Mouse (Mus musculus): ENCODE results near the gene Stk25. TPM values are rescaled to one million over a fixed set of nuclear protein-coding genes. Genes with fewer than 3 reads are reported as not detected.

The Stk25 gene
- total RNA-seq, 2 experiments from 2014 or later: 382 to 398 TPM

- no peak for DNase-seq (ENCODE audit: low spot score in 2 of 2)
Measured at GRCm38 (mm10) chr1:93672682-93673081, 14.2 kb upstream of the Stk25 start.

- no peak for DNase-seq (ENCODE audit: low spot score in 2 of 2)
Measured at GRCm38 (mm10) chr1:93669941-93670340, 11.5 kb upstream of the Stk25 start.

- peak; percentile 45 to 52 for DNase-seq (ENCODE audit: low spot score in 2 of 2)
Measured at GRCm38 (mm10) chr1:93668791-93669548, 10.5 kb upstream of the Stk25 start.

- no peak for DNase-seq (ENCODE audit: low spot score in 2 of 2)
Measured at GRCm38 (mm10) chr1:93667760-93668400, 9.4 kb upstream of the Stk25 start.

DNA sequence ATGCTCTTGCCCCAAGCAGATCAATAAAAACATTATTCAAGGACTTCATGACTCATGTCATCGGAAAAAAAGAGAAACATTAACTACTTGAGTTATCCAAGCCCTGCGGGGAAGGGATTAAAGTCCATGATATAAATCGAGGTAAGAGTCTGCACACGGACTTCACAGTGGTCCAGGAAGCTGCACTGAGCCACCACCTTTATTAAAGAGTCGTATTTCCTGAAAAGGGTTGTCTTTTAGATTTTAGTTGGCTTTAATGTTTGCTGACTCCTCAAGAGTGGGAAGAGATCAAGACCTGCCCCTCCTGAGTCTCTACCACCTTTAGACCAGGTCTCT is 1.5 kb downstream of the Stk25 start:
- DNase-seq (ENCODE audit: low spot score in 2 of 2): no peak

DNA sequence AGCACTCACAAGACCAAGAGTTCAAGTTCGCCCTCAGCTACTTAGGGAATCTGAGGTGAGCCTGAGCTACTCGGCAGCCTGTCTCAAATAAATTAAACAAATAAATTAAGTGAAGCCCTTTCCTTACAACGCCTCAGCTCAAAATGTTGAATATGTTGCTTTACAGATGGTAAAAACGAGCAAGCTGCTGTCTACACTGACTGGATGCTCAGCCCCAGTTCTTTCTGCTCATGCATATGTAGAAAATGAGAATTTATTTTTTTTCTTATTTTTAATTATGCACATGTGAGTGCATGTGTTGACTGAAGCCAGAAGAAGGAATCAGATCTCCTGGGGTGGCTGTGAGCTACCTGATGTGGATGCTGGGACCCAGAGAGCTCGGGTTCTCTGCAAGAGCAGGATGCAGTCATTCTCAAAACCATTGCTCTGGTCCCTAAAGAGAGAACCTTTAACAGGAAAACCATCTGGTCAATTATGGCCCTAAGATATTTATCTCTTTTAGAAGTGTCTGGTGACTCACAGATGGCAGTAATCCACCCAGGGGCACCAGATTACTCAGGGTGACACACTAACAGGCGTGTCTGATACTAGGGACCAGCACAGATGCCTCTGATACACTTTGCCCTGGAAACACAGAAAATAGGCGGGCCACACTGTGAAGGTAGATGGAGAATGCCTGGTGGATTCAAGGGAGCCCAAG is 2.0 kb downstream of the Stk25 start:
- DNase-seq (ENCODE audit: low spot score in 2 of 2): no peak

GRCm38 (mm10) chr1:93654798-93655197 is 3.7 kb downstream of the Stk25 start:
- no peak for DNase-seq (ENCODE audit: low spot score in 2 of 2)

DNA sequence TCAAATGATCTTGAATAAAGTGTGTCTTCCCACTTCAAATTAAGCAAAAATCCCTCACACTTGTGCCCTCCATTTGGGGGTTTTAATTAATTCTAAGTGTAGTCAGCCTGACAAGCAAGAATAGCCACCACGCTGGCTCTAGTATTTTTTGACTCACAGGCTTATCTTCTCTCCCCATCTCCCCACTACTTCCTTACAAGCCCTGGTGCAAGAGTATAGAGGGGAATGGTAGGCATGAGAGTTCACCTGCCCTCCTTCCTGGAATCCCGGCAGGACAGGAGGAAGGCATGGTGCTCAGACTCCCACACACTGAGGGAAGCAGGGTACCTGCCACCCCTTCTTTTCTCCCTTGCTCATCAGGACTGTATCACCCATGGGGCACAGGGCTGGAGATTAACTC is 4.2 kb downstream of the Stk25 start:
- no peak for DNase-seq (ENCODE audit: low spot score in 2 of 2)

GRCm38 (mm10) chr1:93649604-93650172 is 8.8 kb downstream of the Stk25 start:
- no peak for DNase-seq (ENCODE audit: low spot score in 2 of 2)

DNA sequence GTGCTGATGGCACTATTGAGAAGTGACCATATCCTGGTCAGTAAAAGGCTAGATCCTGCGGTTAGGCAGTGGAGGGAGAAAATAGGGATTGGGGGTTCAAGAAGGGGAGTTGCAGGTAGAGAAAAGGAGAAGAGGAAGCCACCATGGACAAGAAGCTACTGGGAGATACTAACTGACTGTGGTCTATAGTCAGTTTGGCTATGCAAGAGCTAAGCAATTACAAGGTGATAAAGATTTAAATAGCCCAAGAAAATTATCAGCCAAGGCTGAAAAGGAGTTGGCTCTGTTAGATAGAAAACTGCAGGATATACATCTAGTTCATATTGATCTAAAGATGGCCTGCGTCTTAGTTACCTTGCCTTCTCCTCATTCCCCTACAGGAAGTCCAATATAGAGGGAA is 15.8 kb downstream of the Stk25 start:
- no peak for DNase-seq (ENCODE audit: low spot score in 2 of 2)

GRCm38 (mm10) chr1:93641978-93642377 is 16.5 kb downstream of the Stk25 start:
- DNase-seq (ENCODE audit: low spot score in 2 of 2): no peak

GRCm38 (mm10) chr1:93636211-93636897 is 22.1 kb downstream of the Stk25 start:
- DNase-seq (ENCODE audit: low spot score in 2 of 2): no peak

DNA sequence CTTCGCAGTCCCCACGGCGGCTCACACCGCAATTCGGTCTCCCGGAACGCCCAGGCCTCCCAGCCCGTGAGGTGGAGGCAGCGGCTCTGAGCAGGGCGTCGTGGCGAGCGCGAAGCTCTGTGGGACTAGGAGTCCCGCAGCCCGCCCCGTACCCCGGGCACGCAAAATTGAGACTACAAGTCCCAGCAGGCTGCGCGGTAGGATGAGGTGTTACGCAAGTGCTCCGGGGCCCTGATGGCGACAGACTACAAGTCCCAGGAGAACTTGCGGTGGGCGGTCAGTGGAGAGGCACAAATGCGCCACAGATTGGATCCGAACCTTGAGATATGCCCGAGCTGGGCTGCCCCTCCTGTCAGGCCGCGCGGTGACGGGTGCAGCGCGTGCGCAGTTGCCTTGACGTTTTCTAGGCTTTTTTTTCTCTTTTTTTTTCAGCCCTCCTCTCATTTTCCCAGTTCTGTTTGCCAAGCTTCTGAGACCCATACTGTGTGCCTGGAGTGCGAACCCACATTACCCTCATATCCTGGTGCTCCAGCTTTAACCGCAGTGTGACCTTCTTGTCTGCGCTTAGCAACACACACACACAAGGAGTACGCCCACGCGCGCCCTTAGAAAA is 22.8 kb downstream of the Stk25 start:
- DNase-seq (ENCODE audit: low spot score in 2 of 2): peak; percentile 99

DNA sequence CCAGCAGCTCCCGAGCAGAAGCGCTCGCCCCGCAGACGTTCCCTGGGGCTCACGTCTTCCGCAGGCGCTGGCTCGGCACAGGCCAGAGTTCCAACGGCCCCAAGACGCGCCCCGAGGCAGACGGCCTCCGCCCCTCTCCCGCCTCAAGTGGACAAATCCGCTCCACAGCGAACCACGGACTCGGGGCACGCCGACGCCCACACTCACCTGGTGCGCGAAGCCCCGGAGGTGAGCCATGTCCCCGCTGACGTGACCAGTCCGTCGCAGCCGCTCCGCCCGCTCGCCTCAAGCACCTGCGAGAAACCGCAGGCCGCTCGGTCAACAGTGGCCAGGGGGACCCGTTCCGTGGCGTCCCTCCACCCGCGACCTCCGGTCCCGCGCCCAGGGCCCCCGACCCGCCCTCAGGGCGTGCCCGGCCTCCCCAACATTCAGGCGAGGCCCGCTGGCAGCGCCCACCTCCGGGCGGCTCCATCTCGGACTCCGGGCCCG is 23.3 kb downstream of the Stk25 start:
- peak; percentile 41 to 53 for DNase-seq (ENCODE audit: low spot score in 2 of 2)

GRCm38 (mm10) chr1:93634481-93634891 is 24.0 kb downstream of the Stk25 start:
- peak; percentile 34 to 53 for DNase-seq (ENCODE audit: low spot score in 2 of 2)

GRCm38 (mm10) chr1:93632723-93633122 is 25.7 kb downstream of the Stk25 start:
- no peak for DNase-seq (ENCODE audit: low spot score in 2 of 2)

DNA sequence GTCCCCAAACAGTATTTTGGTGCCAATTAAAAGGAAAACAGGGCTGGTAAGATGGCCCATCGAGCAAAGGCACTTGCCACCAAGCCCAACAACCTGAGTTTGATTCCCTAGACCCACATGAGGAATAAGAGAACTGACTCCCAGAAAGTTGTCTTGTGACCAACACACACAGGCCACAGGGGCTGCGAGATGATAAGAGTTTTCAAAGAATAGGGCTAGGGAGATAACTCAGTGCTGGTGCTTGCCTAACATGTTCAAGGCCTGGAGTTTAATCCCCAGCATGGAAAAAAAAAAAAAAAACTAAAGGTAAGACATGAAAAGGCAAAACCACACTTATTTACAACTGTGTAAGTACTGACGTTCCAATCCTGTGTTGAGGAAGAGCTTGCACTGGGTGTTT is 27.7 kb downstream of the Stk25 start:
- no peak for DNase-seq (ENCODE audit: low spot score in 2 of 2)

GRCm38 (mm10) chr1:93624502-93624901 is 34.0 kb downstream of the Stk25 start:
- no peak for DNase-seq (ENCODE audit: low spot score in 2 of 2)

DNA sequence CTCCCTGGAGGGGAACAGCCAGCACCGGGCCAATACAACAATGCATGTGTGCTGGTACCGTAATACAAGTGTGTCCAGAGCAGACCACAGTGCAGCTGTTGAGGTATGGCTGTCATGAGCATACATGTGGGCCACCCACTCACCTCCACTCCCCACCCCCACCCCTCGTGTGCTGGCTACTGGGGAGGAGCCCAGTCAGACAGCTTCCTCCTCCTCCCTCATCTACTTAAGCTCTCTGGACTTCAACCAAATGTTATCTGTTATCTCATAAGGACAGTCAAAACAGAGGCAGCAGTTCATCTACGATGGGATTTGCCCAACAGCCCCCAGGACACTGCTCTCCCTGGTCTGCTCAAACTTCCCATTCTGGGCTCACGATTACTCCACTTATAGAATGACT is 39.5 kb downstream of the Stk25 start:
- no peak for DNase-seq (ENCODE audit: low spot score in 2 of 2)

DNA sequence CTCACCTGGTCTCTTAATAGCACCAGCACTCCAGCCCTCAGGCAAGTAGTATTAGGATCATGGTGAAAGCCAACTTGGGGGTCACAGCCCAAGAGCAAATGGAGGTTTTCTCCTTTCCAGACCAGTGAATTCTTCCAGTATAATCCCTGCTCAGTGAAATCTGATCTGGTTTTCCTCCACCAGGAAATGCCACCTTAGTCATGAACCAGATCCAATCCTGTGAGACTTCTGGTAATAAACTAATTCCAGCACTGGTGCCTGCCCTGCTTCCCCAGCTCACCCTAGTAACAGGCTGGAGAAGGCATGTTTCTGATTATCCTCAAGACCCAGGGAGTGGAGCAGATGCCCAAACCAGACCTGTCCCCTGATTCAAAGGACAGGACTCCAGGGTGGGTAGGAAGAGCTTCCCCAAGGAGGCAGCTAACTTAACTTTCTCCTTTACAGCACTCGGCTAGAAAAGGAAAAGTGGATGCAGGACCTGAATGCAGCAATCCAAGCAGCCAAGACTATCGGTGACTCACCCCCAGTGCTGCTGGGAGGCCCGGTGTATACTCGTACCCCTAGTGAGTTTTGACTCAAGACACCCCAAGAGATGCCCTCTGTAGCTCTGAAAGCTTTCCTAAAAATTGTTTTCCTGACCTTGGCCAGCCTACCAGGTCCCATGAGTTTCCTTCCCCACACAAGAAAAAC is 40.3 kb downstream of the Stk25 start:
- DNase-seq (ENCODE audit: low spot score in 2 of 2): no peak
